Mouse (Mus musculus) retina, embryonic 14.5 days (tissue): ENCODE data around the gene Sp7.

ENCODE experiments used
- DNase-seq: peaks from one replicate; pipeline ENCODE4 v3.0.0-alpha.2; 2015; ENCODE audit warnings: low spot score

Sp7 gene

DNA sequence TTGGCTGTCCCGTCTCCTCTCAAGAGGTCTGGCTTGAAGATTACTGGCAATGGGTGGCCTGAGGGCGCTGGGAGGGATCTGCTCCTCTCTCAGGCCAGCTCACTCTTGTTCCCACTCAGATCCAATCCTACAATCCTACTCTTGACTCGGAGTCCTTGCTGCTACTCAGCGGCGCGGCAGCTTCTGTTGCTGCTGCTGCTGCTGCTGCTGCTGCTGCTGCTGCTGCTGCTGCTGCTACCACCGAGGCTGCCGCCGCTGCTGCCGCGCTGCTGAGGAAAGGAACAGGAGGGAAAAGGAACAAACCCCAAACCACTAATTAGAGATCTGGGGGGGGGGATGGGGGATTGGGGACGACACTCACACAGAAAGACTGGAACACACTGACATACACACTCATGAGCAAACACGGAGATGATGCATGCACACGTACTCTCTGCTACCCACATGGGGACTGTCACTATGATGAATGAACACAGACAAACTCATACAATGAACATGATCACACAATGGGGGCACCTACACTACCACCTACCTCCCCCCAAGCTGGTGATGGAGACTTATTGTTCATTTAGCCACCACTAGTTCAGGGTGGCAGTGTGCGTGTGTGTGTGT, at the start of gene Sp7:
Sp7 (minus strand) TSS at position 450 of the 612 bp plus-strand sequence.
- DNase-seq: peak; percentile 48

GRCm38 (mm10) chr15:102413687-102414086, 46.7 kb upstream of the Sp7 start:
- DNase-seq: no peak

- DNase-seq: no peak
Observed at GRCm38 (mm10) chr15:102411077-102411476, 44.1 kb upstream of the Sp7 start.

DNA sequence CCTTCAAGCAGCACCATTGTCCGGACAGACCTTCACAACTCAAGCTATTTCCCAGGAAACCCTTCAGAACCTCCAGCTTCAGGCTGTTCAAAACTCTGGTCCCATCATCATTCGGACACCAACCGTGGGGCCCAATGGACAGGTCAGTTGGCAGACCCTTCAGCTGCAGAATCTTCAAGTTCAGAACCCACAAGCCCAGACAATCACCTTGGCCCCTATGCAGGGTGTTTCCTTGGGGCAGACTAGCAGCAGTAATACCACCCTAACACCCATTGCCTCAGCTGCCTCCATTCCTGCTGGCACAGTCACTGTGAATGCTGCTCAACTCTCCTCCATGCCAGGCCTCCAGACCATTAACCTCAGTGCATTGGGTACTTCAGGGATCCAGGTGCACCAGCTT, 42.3 kb upstream of the Sp7 start:
- no peak for DNase-seq

GRCm38 (mm10) chr15:102408558-102409130, 41.7 kb upstream of the Sp7 start:
- no peak for DNase-seq

- DNase-seq: no peak
Observed at GRCm38 (mm10) chr15:102407681-102408557, 40.9 kb upstream of the Sp7 start.

GRCm38 (mm10) chr15:102406912-102407580, 40.1 kb upstream of the Sp7 start:
- no peak for DNase-seq

GRCm38 (mm10) chr15:102406196-102406911, 39.4 kb upstream of the Sp7 start:
- peak; percentile 62 for DNase-seq

DNA sequence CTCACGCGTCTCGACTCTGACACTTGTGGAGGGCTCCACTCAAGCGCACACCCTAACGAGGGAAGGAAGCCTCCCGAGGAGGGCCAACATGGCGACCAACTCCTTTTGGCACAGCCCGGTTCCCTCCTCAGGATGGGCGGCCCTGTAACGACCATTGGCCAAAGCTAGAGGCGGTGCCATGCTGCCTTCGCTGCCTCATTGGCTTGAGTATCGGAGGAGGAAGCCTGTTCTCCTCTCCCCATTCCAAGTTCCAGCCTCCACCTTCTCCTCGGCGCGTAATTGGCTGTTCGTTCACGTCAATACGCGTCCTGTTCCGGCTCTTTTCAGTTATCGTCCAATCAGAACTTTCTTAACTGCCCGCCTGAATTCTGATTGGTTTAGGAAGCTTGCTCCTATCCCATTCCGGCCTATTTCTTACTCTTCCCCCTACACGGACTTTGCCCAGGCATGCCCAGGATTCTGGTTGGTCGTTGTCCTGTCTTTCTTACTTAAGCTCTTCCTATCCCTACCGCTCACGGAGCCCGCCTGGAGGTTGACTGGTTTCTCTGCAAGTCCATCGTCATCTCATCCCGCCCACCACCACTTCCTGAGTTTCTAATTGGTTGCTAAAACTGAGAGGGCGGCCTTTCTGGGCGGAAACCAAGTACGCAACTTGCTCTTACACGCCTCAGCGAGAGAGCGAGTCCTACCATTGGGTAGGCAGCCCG, 38.7 kb upstream of the Sp7 start, which contains the start of gene Sp1:
Sp1 (plus strand) TSS at position 655 of the 707 bp plus-strand sequence.
- peak; percentile 99 for DNase-seq

DNA sequence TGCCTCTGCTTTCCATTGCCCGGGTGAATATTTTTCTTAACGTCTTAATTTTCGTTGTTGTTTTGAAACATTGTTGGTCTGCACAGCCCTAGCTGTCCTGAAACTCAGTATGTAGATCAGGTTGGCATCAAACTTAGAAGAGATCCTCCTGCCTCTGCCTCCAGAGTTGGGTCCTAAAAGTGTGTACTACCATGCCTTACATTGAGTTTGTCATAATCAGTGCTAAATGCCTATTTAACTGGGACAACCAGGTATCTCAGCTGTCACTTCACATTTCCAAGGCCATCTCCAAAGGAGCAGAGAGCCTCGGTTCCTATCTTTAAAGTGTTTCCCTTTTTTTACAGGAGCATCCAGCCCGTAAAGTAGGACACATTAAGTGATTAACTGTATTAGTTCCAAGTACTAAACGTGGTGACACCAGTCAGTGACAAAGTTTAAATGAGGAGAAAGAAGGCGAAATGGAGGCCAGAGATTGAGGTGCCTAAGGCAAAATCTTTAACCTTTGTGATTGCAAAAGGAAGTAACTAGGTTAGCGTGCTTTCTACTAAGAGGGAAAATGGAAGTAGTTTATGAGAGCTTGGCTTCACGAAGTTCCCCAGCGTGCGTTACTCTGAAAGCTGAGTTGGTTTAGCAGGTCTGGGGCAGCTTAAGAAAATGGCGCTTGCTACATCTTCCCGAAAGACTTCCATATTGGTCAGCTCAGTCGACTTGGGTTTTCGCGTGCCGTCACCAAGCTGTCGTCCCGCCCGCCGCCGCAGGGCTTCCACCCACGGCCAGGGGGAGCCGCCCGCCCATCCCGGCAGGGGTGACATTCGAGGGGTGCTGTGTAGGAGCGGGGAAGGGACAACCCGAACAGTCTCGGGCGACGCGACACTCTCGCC, 37.9 kb upstream of the Sp7 start:
- DNase-seq: no peak

DNA sequence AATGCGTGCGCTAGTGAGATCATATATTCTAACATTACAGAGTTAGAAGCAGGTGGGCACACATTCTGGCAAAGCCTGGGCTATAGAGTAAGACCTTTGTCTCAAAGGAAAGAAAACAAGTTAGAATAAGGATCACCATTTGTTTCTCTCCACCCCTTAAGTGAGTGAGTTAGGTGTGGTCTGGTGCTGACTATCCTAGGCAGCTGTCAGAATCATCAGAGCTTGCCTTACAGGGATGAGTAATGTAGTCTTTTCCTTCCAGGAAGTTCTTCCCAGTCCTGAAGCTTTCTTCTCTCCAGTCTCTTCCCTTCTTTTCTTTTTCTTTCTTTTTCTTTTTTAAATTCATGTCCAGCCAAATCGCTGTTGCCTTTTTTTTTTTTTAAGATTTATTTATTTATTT, 35.2 kb upstream of the Sp7 start:
- no peak for DNase-seq

- DNase-seq: no peak
Observed at GRCm38 (mm10) chr15:102401278-102401677, 34.3 kb upstream of the Sp7 start.

DNA sequence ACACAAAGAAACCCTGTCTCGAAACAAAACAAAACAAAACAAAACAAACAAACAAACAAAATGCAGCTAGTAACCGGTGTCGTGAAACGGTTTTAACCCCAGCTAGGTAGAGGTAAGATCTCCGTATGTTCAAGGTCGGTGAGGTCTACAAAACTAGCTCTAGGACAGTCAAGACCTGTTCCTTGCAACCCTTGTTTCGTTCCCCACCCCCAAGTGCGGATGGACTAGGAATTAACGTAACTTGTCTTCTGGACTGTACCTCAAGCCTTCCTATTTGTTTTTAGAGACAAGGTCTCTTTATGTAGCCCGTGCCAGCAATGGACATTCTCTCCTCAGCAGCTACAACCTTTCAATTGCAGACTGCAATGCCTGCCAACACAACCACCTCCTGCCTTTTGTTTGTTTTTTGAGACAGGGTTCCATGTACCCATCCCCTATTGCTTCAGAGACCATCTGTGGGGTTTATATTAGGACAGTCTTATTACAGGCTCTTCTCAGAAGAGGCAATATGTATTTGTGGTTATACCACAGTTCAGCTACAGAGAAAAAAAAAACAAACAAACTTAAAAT, 33.6 kb upstream of the Sp7 start:
- no peak for DNase-seq

GRCm38 (mm10) chr15:102399229-102400221, 32.5 kb upstream of the Sp7 start:
- peak; percentile 74 for DNase-seq

DNA sequence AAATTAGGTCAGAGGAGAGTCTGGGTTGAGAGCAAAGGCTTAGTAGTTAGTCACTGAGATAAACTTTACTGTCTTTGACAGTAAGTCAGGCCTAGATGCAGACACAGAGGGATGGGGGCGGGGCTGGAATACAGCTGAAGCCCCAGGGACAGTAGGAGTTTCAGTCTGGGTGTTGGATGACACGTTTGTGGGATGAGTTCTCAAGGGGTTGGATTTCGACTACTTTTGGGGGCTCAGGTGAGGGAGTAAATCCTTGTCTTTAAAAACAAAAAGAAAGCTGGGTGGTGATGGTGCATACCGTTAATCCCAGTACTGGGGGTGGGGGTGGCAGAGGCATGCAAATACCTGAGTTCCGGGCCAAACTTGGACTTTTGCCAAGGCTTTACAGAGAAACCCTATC, 31.6 kb upstream of the Sp7 start:
- DNase-seq: no peak

- no peak for DNase-seq
Observed at GRCm38 (mm10) chr15:102395061-102395460, 28.1 kb upstream of the Sp7 start.

GRCm38 (mm10) chr15:102393584-102394014, 26.6 kb upstream of the Sp7 start:
- peak; percentile 20 for DNase-seq

DNA sequence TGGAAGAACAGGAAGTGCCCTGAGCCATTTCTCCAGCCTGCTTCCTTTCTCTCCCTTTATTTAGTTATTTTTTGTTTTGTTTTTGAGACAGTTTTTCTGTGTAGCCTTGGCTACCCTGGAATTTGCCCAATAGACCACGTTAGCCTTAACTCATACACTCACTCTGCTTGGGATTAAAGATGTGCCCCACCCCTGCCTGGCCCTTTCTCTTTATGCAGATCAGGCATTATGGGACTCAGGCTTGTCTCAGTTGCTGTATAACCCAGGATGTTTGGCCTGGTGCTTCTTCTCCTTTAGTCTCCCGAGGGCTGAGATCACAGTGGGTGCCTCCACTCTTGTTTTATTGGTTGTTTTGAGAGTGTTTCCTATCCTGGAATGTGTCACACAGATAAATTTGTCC, 25.5 kb upstream of the Sp7 start:
- no peak for DNase-seq
